Mouse (Mus musculus) cerebellum, adult 8-10 months (tissue): ENCODE results near the gene Slc19a3.
A peak's percentile ranks its signal among the peaks of the same experiment; 100 is the strongest.
"Not testable (repeated sequence)": the region's sequence is repeated elsewhere in the genome, so short reads cannot be mapped to it uniquely, and the experiment has no call there.

Experiments
- DNase-seq: peaks from one replicate; pipeline ENCODE4 v3.0.0; 2022

Gene Slc19a3

GRCm38 (mm10) chr1:83006218-83007179 lies 31.7 kb downstream of the Slc19a3 start:
- no peak for DNase-seq

GRCm38 (mm10) chr1:83000306-83000705 lies 37.9 kb downstream of the Slc19a3 start, which contains the start of gene Gm47959:
Gene Gm47959, plus strand, starts transcription at chr1:83000548.
- not testable (repeated sequence) for DNase-seq

- no peak for DNase-seq
Observed at GRCm38 (mm10) chr1:82993947-82994346, 44.3 kb downstream of the Slc19a3 start.

GRCm38 (mm10) chr1:82992093-82992492 lies 46.2 kb downstream of the Slc19a3 start:
- no peak for DNase-seq

GRCm38 (mm10) chr1:82991596-82991995 lies 46.7 kb downstream of the Slc19a3 start:
- no peak for DNase-seq

GRCm38 (mm10) chr1:82991062-82991461 lies 47.2 kb downstream of the Slc19a3 start:
- DNase-seq: no peak

- peak; percentile 47 for DNase-seq
Observed at GRCm38 (mm10) chr1:82987530-82988198, 50.6 kb downstream of the Slc19a3 start.

- no peak for DNase-seq
Observed at GRCm38 (mm10) chr1:82986738-82987137, 51.5 kb downstream of the Slc19a3 start.

GRCm38 (mm10) chr1:82977840-82978239 lies 60.4 kb downstream of the Slc19a3 start:
- no peak for DNase-seq

GRCm38 (mm10) chr1:82975750-82976149 lies 62.5 kb downstream of the Slc19a3 start:
- DNase-seq: no peak

- DNase-seq: no peak
Observed at GRCm38 (mm10) chr1:82974342-82974741, 63.9 kb downstream of the Slc19a3 start.

GRCm38 (mm10) chr1:82973901-82974300 lies 64.3 kb downstream of the Slc19a3 start:
- no peak for DNase-seq

- DNase-seq: no peak
Observed at GRCm38 (mm10) chr1:82973244-82973643, 65.0 kb downstream of the Slc19a3 start.

GRCm38 (mm10) chr1:82972046-82972445 lies 66.2 kb downstream of the Slc19a3 start:
- DNase-seq: no peak

GRCm38 (mm10) chr1:82966413-82966812 lies 71.8 kb downstream of the Slc19a3 start:
- no peak for DNase-seq
